Mouse (Mus musculus) embryonic facial prominence, embryonic 15.5 days (tissue): ENCODE results near the gene Rexo4. TPM values are rescaled to one million over a fixed set of nuclear protein-coding genes. Genes with fewer than 3 reads are reported as not detected.

Experiments used
- ATAC-seq: fragments of 200-750 bp; cut with Nextera tagmentation; 2 replicates; pipeline ENCODE4 v1.8.0; 2017; ENCODE audit warnings: low read depth, moderate TSS enrichment; ENCODE audit not compliant: insufficient number of reproducible peaks, low FRiP score, low TSS enrichment
- H3K27ac ChIP-seq: fragments of 300-500 bp; sonication (generic); replicated peaks from 2 replicates; pipeline ENCODE4 v1.5.1; 2015; ENCODE audit warnings: mild to moderate bottlenecking, inconsistent platforms
- H3K27me3 ChIP-seq: fragments of 300-500 bp; sonication (generic); 2 replicates; pipeline ENCODE4 v1.6.1; 2015; ENCODE audit warnings: inconsistent platforms
- H3K36me3 ChIP-seq: fragments of 300-500 bp; sonication (generic); 2 replicates; pipeline ENCODE4 v1.6.1; 2015; ENCODE audit warnings: mild to moderate bottlenecking, inconsistent platforms
- H3K4me1 ChIP-seq: fragments of 300-500 bp; sonication (generic); 2 replicates; pipeline ENCODE4 v1.6.1; 2015; ENCODE audit warnings: inconsistent platforms
- H3K4me2 ChIP-seq: fragments of 300-500 bp; sonication (generic); replicated peaks from 2 replicates; pipeline ENCODE4 v1.6.1; 2015; ENCODE audit warnings: mild to moderate bottlenecking, inconsistent platforms
- H3K4me3 ChIP-seq: fragments of 300-500 bp; sonication (generic); replicated peaks from 2 replicates; pipeline ENCODE4 v1.5.1; 2015; ENCODE audit warnings: mild to moderate bottlenecking, inconsistent platforms
- H3K9ac ChIP-seq: fragments of 300-500 bp; sonication (generic); 2 replicates; pipeline ENCODE4 v1.6.1; 2015; ENCODE audit warnings: inconsistent platforms
- H3K9me3 ChIP-seq: fragments of 300-500 bp; sonication (generic); replicated peaks from 2 replicates; pipeline ENCODE4 v1.6.1; 2016; ENCODE audit warnings: inconsistent platforms
- WGBS: fragments of 180-500 bp; shearing (Covaris S2); methylation state at CpG from one replicate; pipeline ENCODE4 v1.1.7; 2015; 5-methylcytosine and 5-hydroxymethylcytosine counted together
- polyA plus RNA-seq: library from polyadenylated mRNA; unstranded; fragments of >200 nt; fragmentation: Nextera tagmentation; extraction: Ambion mirVana; gene quantifications from 2 replicates; pipeline ENCODE4 v1.2.1, GENCODE M21; 2015

Gene Rexo4
- polyA plus RNA-seq, 1 experiment from 2014 or later: 48.6 TPM

DNA sequence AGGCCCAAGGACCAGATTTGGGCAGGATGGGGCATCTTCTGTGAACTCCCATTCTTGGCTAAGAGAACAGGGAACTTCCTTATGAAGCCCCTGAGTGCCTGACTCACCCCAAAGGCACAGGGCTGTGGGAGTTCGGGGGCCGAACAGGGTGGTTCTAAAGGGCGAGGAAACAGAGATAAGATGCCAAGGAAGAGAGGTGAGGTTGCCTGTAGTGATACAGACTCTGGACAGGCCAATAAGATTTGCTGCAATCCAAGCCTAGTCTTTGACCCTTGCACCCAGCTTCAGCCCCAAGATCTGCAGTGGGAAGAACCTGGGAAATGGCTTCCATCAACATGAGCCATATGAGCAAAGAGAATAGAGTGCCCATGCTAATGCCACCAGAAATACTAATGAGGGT lies 20.9 kb downstream of the Rexo4 start:
- Histone ChIP-seq H3K36me3 (peaks cover 9% of the 10 kb centered on the region), H3K9ac (no peak overlapping the region), H3K4me1 (no peaks in the 10 kb centered on the region), H3K27ac (no peak overlapping the region), H3K4me3 (no peak overlapping the region), H3K4me2 (no peak overlapping the region), H3K27me3 (no peaks in the 10 kb centered on the region), H3K9me3 (no peaks in the 10 kb centered on the region)
- no peak for ATAC-seq
- WGBS: 76% methylated on average over 3 of the region's 3 CpGs

DNA sequence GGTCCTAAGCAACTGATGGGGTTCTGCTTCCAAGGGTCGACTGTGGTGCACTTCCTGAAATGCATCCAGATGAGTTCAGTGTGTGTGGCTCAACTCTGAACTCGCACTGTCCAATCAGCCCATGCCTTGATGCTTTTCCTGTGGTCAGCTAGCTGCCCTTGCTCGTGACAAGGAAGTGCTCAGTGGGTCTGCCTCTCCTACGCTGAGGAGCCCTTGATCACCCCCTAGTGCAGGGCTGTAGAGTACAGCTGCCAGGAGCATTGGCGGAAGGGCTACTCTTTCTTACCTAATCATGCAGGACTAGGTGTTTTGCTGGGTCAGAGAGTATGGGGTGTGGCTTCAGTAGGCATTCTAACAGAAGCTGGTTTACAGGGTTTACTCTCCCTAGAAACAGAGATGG lies 22.6 kb downstream of the Rexo4 start:
- Histone ChIP-seq H3K4me2 (no peak overlapping the region), H3K4me3 (no peak overlapping the region), H3K27me3 (no peaks in the 10 kb centered on the region), H3K4me1 (no peaks in the 10 kb centered on the region), H3K9me3 (no peaks in the 10 kb centered on the region), H3K36me3 (no peaks in the 10 kb centered on the region; the same call in 1 of the 2 replicates), H3K27ac (no peak overlapping the region), H3K9ac (no peak overlapping the region)
- 30% methylated on average over 5 of the region's 5 CpGs for WGBS
- no peak for ATAC-seq

DNA sequence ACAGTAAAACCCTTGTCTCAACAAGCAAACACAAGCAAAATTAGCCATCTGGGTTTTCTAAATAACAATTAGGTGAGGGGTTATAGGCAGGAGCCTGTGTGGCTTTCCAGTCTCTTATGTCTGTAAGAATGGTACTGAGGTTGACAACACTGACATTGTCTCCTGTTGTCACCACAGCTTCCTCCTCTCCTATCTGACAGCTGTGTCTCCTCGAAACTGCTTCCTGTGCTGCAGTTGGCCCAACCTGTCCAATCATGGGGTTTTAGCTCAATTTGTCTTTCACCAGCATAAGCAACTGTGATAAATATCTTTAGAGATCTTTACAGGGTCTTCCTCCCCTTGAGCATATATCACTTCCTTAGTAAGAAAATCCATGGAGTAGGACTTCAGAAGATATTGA lies 27.8 kb downstream of the Rexo4 start:
- Histone ChIP-seq H3K27me3 (no peaks in the 10 kb centered on the region), H3K4me1 (peaks cover 11% of the 10 kb centered on the region), H3K4me3 (no peak overlapping the region), H3K9ac (no peak overlapping the region), H3K27ac (no peak overlapping the region), H3K36me3 (no peaks in the 10 kb centered on the region), H3K9me3 (no peaks in the 10 kb centered on the region), H3K4me2 (no peak overlapping the region)
- no peak for ATAC-seq
- WGBS: 56% methylated on average over 1 of the region's 1 CpGs

DNA sequence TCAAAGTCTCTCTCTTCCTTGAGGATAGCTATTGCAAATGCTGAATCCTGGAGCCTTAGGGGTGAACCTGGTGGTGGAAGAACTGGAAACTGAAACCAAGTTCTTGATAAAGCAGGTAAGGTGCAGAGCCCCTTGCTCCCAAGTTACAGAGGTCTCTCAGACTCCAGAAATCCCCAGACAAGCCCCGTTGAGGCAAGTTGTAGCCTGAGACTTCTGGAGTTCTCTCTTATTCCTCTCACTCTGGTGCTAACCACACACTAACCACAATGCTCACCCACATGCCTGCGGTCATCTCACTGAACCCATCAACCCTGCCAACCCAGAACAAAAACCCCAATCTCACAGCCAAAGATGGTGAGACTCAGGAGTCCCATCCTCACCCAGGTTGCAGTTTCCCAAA lies 28.9 kb downstream of the Rexo4 start:
- Histone ChIP-seq H3K27me3 (no peaks in the 10 kb centered on the region), H3K9ac (no peak overlapping the region), H3K4me1 (peaks cover 21% of the 10 kb centered on the region), H3K9me3 (no peaks in the 10 kb centered on the region), H3K27ac (no peak overlapping the region), H3K4me3 (no peak overlapping the region), H3K4me2 (no peak overlapping the region), H3K36me3 (peaks cover 10% of the 10 kb centered on the region)
- 84% methylated on average over 2 of the region's 2 CpGs for WGBS
- ATAC-seq: no peak

DNA sequence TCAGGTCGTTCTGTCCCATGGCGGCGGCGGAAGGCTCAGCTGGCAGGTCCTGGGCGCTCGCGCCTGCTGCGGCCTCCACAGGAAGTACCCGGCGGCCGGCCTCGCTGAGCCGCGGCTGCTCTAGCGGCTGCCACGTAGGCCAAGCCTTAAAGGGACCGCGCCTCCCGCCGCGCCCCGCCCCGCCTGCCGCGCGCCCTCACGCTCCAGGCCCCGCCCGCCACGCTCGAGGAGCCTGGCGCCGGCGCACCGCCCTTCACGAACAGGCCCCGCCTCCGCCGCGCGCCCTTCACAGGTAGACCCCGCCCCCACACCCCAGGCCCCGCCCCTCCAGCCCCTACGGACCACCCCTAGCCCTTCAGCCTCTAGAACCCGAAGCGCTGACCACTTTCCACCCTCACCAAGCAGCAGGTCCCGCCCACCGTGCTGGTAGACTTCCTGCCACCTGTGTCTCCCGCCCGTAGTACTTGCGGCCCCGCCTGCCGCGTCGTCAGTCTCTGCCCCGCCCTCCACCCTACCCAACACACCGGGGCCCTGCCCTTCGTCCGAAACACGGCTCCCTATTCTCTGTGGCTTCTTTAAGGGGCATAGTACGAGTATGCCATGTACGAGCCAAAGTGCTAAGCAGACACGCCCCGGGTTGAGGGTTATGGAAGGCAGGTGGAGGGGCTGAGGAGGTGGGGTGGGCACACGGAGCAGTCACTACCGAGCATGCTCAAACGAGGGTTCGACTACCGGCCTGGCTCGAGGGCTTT lies 30.7 kb downstream of the Rexo4 start, which contains the start of the genes Surf4 and Stkld1:
Gene Surf4 (minus strand): TSS at position 625 of the 752 bp plus-strand sequence.
Gene Stkld1 (plus strand): TSS at position 744 of the 752 bp plus-strand sequence.
- Histone ChIP-seq H3K4me2 (peak within 1 kb of the TSS; percentile 66), H3K36me3 (peaks cover 28% of the 10 kb centered on the region), H3K27ac (peak within 1 kb of the TSS; percentile 93), H3K4me3 (peak within 1 kb of the TSS; percentile 88), H3K9ac (peak within 1 kb of the TSS; percentile 100), H3K9me3 (no peaks in the 10 kb centered on the region), H3K4me1 (peaks cover 39% of the 10 kb centered on the region), H3K27me3 (no peaks in the 10 kb centered on the region)
- WGBS: under 1% methylated on average over 66 of the region's 70 CpGs
- ATAC-seq: peak; percentile 96

DNA sequence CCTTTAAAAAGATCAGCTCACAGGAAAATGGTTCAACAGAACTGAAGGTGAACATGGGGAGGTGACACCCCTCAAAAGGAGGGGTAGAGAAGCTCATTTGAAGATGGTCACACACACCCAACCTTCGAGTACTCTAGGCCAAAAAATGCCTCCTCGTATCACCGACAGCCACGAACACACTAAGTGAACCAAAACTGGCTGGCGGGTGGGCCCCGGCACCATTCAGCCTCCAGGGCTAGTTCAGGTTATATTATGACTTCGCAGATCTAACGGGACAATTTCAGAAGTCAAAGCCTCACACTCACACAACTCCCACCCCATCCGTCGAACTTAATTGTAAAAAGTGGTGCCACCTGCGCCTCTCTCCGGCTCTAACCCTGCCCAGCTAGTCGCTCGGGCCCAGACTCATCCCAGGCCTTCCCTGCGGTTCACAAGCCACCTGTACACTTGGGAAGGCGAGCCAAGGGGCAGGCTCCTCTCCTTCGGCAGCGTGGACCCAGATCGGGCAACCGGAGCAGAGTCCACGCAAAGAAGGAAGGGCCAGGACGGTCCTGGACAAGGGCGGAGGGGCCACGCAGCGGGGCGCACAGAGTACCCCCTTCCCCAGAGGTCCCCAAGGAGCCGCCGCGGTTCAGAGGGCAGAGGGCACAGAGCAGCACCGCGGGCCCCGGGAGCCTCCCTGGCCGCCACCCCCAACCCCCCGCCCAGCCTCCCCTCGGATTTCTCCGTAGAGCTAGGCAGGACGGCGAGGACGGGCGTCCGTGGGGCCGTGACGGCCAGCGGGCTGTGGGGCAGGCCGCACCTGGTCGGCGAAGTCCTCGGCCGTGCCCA lies 31.5 kb downstream of the Rexo4 start:
- Histone ChIP-seq H3K27ac (peak overlapping the region; percentile 93), H3K4me2 (peak overlapping the region; percentile 66), H3K27me3 (no peaks in the 10 kb centered on the region), H3K4me1 (peaks cover 45% of the 10 kb centered on the region), H3K9ac (peak overlapping the region; percentile 100), H3K9me3 (no peaks in the 10 kb centered on the region), H3K4me3 (peak overlapping the region; percentile 88), H3K36me3 (peaks cover 36% of the 10 kb centered on the region)
- no peak; the same call in none of the 2 replicates for ATAC-seq
- under 1% methylated on average over 49 of the region's 49 CpGs for WGBS

DNA sequence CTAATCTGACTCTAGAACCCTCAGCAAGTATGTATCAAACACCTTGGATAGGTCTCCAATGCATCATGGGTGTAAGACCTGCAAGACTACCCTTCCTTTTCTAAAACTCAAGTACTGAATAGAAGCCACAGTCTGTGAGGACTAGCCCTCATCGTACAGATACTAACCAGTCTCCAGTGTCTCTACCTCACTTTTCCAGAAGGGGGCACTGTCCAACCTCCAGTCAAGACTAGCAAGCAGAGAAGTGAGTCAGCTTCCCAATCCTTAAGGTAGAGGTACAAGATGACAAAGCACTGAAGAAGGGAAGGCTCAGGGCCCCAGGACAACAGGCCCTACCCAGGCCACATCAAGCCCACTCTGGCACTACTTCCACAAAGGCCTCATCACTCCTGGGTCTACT lies 33.8 kb downstream of the Rexo4 start:
- no peak overlapping the region for H3K27ac ChIP-seq
- no peak overlapping the region for H3K4me3 ChIP-seq
- H3K9me3 ChIP-seq: no peaks in the 10 kb centered on the region
- H3K4me2 ChIP-seq: no peak overlapping the region
- H3K9ac ChIP-seq: no peak overlapping the region
- no peaks in the 10 kb centered on the region for H3K27me3 ChIP-seq
- no peak for ATAC-seq
- WGBS: 35% methylated on average over 1 of the region's 1 CpGs
- peaks cover 46% of the 10 kb centered on the region for H3K4me1 ChIP-seq
- peaks cover 57% of the 10 kb centered on the region for H3K36me3 ChIP-seq

DNA sequence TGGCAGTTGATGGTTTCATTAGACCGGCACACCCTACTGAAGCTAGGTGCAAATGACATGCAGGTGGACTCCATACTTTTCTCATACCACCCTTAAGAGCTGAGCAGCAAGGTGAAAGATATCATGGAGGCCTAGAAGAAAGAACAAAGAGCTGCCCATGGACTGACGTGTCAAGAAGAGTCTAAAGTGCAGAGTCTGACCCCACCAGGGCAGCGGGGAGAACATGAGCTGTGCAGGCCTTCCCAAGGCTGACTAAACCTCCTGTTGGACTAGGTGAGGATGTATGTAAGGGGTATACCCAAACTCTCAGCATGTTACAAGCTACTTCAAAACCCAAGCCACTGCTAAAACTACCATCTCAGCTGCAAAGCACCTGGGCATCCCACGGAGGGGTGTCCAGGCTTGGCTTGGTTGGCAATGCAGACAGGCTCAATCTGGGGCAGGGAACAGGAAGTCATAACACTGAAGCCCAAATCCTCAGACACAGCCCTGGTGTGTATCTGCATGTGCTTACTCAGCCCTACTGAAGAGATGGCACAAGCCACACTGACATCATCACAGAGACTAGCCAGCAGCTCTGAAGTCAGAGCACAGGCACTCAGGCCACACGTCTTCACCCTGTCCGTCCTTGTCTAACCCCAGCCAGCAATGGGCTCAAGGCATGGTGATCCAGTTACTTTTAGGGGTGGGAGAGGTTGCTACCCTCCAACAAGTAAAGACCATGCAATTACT lies 36.3 kb downstream of the Rexo4 start:
- Histone ChIP-seq H3K4me2 (no peak overlapping the region), H3K4me1 (peaks cover 42% of the 10 kb centered on the region), H3K4me3 (no peak overlapping the region), H3K27ac (no peak overlapping the region), H3K27me3 (no peaks in the 10 kb centered on the region), H3K36me3 (peaks cover 82% of the 10 kb centered on the region), H3K9ac (no peak overlapping the region), H3K9me3 (no peaks in the 10 kb centered on the region)
- WGBS: 85% methylated on average over 6 of the region's 6 CpGs
- no peak for ATAC-seq

DNA sequence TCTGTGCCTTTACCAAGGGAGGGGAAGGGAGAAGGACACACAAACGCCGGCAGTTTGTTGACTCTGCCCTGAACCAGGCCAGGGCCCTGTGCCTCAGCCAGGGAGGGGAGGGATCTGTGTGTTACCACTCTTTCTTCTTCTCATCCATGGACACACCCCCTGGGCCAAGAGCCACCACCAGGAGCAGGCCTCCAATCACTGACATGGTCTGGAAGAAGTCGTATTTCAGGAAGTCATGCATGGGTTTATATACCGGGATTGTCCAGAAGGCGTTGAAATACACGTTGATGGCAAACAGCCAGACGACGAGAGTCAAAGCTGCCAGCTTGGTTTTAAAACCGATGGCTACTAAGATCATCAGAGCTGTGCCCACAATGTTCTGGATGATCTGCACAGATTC lies 42.4 kb downstream of the Rexo4 start:
- no peaks in the 10 kb centered on the region for H3K9me3 ChIP-seq
- H3K4me2 ChIP-seq: no peak overlapping the region
- H3K36me3 ChIP-seq: peaks cover 87% of the 10 kb centered on the region
- H3K27ac ChIP-seq: no peak overlapping the region
- no peaks in the 10 kb centered on the region for H3K27me3 ChIP-seq
- 77% methylated on average over 9 of the region's 9 CpGs for WGBS
- H3K4me1 ChIP-seq: peaks cover 14% of the 10 kb centered on the region
- no peak overlapping the region for H3K9ac ChIP-seq
- ATAC-seq: no peak
- H3K4me3 ChIP-seq: no peak overlapping the region

DNA sequence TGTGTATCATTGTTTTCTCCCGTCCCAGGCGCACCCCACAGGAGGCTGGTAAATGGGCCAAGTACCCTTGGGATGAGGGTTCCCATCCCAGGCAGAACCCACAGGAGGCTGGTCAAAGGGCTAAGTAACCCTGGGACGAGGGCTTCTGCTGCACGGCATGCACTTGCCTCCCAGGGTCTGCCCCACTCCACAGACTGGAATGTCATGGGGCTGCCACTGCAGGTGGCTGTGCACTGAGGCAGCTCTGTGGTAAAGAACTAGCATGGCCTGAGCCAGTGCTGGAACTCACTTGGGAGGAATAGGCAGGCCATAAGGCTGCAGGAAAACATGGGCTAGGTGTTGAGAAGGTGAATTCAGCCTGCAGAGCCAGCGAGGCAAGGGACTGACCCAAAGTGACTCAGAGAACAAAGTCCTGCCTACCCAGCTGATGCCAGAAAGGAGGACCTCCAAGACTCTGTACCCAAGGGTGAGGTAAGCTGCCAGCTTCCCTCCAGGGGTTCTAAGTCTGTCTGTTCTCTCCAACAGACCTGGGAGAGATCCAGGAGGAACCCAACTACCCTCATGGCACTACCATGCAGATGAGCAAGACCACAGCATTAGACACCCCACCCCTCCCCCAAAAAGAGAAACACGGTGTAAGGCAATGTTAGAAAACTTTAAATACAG lies 43.9 kb downstream of the Rexo4 start:
- Histone ChIP-seq H3K9me3 (no peaks in the 10 kb centered on the region), H3K4me2 (no peak overlapping the region), H3K9ac (no peak overlapping the region), H3K4me1 (peaks cover 21% of the 10 kb centered on the region), H3K27ac (no peak overlapping the region), H3K4me3 (no peak overlapping the region), H3K27me3 (no peaks in the 10 kb centered on the region), H3K36me3 (peaks cover 73% of the 10 kb centered on the region)
- ATAC-seq: no peak
- WGBS: 87% methylated on average over 6 of the region's 6 CpGs
